Mouse (Mus musculus) cortical plate, adult 2 months (tissue): ENCODE measurements around the gene Lpcat3.

Source experiments
- CTCF ChIP-seq: fragments of 200-500 bp; IDR thresholded peaks from 2 replicates; pipeline ENCODE4 v1.5.1; 2011; ENCODE audit warnings: mild to moderate bottlenecking, control low read depth, low read length; ENCODE audit not compliant: insufficient read depth; ENCODE audit errors: extremely low read depth
- POLR2A ChIP-seq: fragments of 200-500 bp; IDR thresholded peaks from 2 replicates; pipeline ENCODE4 v1.6.1; 2011; ENCODE audit warnings: mild to moderate bottlenecking, low read length, control low read depth; ENCODE audit not compliant: insufficient read depth; ENCODE audit errors: extremely low read depth

DNA sequence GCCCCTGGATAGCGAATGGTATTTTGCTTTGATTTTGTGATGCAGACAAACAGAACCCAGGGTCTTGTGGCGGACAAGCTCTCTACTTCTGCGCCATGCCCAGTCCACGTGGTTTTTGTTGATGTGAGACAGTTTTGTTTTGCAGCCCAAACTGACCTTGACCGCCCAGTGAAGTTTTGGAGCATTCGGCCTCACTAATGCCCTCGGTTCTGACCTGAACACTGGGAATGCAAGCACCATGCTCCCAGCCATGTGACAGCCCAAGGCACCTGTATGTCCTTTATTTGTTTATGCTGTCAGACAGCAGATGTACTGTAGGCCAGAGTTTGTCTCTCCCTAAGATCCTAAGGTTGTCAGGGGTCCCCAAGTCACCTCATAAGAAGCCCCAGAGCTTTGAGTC is 11.8 kb downstream of the Lpcat3 start:
- TF ChIP-seq POLR2A = no peak
- TF ChIP-seq CTCF = no peak
